Mouse (Mus musculus) spleen, embryonic (tissue): Measurements from ENCODE around the gene Akr1cl.
"Not testable (repeated sequence)": the region's sequence is repeated elsewhere in the genome, so short reads cannot be mapped to it uniquely, and the experiment has no call there.

Experiments used
- CTCF ChIA-PET: fragments of 350-600 bp; sonication (Branson Sonifier 250); formaldehyde crosslinking; loops from one replicate; lab custom pipeline; 2022; lab: Charles Lee

The Akr1cl gene

DNA sequence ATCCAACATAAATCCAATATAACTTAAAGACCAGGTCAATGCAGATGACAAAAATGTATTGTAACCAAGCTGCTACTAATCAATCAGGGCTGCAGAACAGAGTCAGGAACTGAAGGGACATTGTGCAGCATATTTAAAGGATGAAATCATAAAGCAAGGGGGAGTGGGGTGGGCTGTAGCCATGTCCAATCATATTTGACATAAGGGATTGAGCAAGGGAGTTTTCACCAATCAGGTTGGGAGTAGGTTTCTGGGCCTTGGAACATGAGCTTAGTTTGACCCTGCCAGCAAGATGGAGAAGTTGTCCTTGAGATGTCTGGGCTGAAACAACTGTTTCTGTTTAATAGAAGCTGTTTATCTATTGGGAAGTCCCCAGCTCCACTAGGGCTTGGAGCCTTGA, at the start of gene Akr1cl:
Akr1cl (minus strand) TSS at position 119 of the 400 bp plus-strand sequence.
- CTCF ChIA-PET = interaction anchor here (0.7 kb wide), 1 partner anchor 32 kb away, joined by 3 read pairs; no protein-coding TSS in a partner anchor

DNA sequence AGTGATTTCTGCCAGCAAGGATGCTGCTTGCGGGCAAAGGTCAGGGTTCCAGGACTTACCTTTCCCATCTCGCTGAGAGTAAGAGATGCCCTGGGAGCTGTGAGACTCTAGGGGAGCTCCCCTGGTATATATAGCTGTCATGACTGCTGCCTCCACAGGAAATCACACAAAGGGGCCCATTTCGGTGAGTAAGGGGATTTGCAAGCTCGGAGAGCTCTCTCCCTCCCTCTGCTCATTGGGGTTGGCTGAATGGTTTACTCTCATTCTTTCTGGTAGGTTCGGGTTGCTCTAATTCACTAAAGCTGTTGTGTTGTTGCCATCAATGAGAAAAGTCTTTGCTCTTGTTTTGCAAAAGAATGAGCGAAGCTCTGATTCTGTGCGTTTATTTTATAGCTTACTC, 49.6 kb upstream of the Akr1cl start, which contains the start of gene Crygb:
Crygb (minus strand) TSS at position 101 of the 400 bp plus-strand sequence.
- CTCF ChIA-PET = no interaction called here

DNA sequence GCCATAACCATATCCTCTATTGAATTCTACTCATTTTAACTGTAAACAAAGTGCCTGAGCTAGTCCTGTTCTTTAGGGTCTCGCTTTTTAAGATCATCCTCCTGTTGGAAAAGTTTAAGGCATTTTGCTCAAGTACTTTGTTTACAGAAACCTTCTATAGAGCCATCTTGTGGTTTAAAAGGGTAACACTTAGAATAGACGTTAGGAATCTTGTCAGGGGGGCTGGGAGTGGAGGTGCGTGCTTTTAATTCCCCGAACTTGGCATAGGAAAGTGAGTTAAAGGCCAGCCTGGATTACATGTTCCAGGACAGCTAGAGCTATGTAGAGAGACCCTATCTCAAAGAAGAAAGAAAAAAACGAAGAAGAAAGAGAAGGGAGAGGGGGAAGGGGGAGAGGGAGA, 43.0 kb upstream of the Akr1cl start:
- CTCF ChIA-PET = no interaction called here

DNA sequence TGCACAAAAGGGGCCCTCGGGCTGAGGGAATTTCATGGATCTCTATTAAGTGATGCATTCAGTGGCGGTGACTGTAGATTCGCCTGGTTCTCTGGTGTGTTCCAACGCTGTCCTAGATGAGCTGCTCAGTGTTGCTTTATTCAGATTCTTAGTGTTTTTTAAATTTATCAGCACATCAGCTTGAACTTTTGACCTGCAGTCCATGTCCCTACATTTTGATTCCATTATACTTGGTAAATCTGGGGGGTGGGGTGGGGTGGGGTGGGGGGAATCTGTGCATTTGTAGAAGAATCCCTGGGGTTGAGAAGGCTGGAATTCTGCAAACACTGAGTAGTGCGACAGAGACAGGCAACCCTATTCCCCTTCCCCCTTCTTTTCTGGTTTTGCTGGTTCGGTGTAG, 41.0 kb upstream of the Akr1cl start, which contains the start of gene Crygc:
Crygc (minus strand) TSS at position 101 of the 400 bp plus-strand sequence.
- CTCF ChIA-PET = no interaction called here

DNA sequence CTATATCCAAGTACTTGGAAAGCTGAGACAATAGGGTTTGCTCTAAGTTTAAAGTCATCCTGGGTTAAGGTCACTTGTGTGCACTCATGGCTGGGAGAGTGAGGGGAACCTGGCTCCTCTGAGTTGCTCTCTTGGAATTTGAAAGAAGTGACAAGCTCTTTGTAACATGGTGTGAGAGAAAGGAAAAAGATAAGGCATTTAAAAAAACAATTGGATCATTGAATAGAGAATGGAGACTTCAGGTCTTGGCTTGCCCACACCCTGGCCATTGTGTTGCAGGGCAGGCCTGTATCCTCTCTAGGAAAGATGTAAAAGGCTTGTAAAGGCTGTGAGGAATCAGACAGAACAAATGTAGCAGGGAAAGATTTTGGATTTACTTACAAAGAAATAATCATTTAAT, 35.3 kb upstream of the Akr1cl start:
- CTCF ChIA-PET = no interaction called here

DNA sequence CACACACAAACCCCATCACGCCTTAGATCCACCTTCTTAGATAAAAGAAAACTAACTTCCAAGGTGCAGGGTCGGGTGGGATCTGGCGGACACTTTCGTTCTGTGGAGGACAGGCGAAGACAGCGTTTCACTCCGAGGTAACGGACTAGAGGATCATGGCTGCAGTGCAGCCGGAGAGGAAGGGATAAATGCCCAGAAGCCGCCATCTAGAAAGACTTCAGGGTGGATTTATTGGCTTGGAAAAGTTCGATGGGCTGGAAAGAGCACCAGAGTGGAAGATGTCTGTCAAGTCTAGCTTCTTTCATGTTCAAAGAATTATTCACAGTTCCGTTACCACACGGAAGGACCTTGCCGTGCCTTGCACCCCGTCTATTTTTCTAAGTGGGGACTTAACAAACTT, 31.6 kb upstream of the Akr1cl start:
- CTCF ChIA-PET = no interaction called here

DNA sequence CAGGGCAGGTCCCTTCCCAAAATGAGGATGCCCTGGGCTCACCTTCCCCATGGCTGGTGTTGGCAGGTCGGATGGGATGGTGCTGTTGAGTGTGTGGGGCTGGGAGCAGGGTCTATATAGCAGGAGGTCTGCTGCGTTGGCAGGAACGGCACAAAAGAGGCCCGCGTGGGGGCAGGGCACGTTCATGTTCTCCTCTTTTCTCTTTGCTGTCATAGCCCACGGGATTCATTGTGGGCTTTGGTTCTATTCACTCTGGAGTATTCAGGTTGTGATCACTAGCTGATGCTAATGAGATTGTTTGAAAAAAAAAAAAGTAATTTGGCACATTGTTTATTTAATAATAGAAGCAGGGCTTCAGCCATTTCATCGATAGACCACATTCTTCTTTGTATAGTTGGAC, 30.8 kb upstream of the Akr1cl start, which contains the start of gene Crygd:
Crygd (minus strand) TSS at position 101 of the 400 bp plus-strand sequence.
- CTCF ChIA-PET = no interaction called here

DNA sequence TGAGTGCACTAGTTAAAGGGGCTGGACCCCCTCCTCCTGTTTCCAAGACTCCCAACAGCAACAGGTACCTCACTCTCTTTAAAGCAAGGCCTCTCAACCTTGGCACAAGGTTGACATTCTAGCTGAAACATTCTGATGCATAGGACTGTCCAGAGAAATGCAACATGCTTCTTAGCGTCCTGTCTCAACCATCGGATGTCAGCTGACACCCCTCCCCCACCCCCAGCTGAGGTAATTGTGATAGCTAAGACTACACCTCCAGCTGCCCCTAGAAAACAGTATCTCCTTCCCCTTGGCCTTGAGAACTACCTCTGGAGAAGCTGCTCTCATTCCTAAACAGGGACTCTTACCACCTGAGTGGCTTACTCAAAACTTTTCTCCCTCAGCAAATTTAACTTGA, 19.6 kb upstream of the Akr1cl start:
- CTCF ChIA-PET = no interaction called here

DNA sequence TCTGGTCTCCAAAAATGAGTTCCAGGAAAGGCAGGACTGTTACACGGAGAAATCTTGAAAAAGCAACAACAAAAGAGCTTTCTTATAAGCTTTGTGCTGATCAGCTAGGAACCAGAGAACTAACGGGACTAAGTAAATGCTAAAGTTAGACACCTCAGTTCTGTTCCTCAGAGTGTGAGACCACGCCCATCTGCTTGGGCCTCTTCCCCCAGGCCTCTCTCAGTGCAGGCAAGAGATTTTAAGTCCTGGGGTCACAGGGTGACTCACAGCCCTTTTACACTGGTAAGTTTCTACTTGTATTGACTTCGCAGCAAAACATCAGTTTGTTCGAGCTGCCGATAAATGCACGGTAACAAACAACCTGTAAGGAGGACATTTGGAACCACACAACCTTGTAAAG, 19.1 kb upstream of the Akr1cl start:
- CTCF ChIA-PET = no interaction called here

DNA sequence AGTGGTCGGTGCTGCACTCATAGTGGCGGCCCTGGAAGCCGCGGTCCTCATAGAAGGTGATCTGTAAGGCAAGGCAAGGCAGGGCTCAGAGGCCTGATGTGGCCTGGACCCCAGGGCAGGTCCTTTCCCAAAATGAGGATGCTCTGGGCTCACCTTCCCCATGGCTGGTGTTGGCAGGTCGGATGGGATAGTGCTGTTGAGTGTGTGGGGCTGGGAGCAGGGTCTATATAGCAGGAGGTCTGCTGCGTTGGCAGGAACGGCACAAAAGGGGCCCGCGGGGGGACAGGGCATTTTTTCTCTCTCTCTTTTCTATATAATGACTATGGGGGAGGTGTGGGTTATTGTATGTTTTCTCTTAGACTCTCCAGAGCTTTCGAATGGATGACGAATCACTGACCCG, 18.4 kb upstream of the Akr1cl start, which contains the start of gene Cryge:
Cryge (minus strand) TSS at position 198 of the 400 bp plus-strand sequence.
- CTCF ChIA-PET = not testable (repeated sequence)

DNA sequence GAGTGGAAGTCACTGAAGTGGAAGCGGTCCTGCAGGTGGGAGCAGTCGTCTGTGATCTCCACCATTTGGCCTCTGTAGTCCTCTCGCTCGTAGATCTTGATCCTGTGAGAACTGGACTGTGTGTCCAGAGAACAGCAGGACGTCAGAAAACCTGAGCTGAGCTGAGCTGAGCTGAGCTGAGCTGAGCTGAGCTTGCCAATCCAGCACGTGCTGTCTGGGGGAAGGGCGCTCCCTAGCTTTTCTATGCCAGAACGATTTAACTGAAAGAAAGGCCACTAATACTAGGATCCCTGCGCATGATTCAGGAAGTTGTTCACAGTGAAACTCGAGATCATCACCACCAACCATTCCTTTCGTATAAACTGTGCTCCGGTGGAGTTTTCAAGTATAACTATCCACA, 16.2 kb upstream of the Akr1cl start:
- CTCF ChIA-PET = no interaction called here

DNA sequence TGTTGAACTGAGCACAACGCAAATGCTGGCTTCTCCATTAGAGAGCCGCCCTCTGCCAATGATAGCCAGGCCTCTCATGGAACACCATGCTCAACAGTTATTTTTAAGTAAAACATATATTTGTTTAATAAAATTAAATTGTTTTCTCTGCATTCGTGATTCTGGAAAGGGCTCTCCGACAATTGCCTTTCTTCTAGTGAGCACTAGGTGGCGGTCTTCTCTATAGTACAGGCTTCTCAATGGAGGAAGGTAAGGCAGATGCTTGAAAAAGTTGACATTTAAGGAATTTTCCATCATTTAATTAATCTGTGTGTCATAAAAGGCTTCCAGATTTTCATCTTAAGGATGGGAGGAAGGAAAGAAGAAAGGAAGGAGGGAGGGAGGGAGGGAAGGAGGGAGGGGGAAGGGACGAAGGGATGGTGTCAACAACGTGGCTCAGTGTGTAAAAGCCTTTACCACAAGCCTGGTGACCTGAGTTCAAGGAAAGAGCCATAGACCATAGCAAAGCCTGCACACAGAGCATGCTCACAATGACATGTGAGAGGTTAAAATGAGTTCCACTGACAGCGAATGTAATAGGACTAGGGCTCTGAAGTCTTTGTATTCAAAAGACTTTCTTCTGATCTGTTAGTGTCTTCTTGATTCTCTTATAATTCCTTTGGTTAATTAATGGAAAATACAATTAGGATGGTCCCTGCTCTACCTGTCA, 14.0 kb upstream of the Akr1cl start:
- CTCF ChIA-PET = no interaction called here

DNA sequence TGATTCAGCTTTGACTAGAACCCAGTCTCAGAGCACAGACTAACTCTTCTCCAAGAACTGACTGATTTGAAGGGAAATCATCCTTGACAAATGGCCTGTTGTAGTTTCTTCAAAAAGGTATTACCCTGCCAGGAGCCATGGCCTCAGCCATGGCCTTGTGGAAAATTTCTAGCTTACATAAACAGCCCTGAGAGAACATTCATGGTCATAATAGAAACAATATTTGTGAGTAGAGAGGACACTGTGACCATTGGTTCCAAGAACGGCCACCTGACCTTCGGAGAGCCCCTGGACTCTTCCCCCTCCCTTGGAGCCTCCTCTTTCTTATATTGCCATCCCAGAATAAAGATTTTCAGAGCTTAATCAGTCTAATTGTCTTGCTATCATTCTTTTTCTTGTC, 10.9 kb upstream of the Akr1cl start:
- CTCF ChIA-PET = no interaction called here

DNA sequence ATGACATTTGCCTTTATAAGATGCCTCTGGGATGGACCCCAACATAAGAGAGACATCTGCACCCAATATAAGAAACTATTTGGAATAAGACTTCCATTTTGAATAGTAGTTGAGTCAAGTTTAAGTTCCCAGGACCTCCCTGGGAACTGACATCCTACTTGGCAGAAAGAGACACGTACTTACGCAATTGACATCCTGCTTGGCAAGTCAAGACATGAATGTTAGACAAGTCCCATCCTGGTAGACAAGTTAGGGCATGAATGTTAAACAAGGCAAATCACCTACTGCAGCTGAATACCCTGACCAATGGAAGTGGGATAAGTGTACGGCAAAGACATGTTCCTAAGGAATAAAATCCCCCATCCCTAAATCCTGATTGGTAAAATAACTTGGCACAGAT, 9.3 kb upstream of the Akr1cl start:
- CTCF ChIA-PET = no interaction called here

DNA sequence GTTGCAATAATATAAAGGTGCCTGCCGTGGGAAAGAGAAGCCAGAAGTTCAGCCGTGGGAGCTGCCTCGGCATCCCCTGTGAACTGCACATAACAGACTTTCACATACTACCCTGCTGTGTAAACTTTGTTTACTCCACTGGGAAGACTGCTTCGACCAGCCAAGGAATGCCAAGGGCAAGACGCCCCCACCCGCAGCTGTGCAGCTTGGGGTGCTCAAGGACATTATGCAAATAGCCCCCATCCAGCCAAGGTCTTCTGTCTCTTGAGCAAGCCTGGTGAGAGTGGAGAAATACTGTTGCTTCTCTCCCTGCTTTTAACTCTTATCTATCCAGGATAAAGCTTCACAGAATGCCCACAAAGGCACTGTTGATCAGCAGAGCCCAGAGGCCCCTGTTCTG, 8.2 kb upstream of the Akr1cl start:
- CTCF ChIA-PET = no interaction called here

DNA sequence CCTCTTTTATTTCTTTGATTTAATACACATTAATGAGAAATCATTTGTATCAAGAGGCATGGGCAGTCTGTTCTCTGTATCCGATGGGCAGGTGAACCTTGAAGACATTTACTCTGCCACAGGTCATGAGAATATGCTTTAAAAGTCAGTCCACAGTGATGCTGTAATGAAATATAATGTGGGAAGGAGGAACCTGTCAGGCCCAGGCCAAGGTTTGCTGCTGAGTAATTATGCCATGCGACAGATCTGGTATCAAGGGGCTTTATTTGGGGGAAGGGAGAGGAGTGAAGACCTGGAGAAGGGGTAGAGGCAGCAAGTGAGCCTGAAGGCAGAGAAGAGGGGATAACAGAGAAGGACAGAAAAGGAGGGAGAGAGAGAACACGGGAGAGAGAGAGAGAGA, 7.1 kb upstream of the Akr1cl start:
- CTCF ChIA-PET = no interaction called here

DNA sequence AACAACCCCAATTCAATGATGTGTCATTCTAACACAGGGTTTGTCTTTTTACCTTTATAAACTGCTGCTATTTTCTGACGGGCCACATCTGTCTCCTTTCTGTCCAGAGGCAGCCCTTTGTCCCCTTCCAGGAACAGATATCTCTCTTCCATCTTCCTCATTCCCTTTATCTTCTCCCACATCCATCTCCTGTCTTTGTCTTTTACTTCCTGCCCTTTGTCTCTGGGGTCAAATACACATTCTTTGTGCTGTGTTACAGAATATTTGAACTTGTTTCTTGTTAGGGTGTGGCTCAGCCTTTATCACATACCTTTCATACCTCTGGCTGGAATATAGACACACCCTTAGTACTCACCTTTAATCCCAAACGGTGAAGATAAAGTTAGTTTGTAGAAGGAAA, 5.0 kb upstream of the Akr1cl start:
- CTCF ChIA-PET = no interaction called here

DNA sequence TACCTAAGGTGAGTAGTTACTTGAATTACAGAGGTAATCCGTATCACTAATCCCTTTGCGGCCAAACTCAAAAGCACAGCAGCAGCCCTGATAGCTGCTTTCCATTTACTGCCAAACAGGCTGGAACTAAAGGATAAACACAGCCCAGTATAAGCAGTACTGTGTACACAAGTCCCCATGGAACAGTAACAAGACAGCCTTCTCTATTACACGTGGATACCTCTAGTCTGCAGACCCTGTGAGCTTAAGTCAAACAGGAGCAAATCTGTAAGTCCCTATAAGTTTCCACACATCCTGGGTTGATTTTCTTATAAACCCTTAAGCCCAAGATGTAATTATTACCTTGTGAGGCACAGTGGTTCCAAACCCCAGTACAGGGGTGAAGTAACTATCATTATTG, 3.0 kb upstream of the Akr1cl start:
- CTCF ChIA-PET = no interaction called here

DNA sequence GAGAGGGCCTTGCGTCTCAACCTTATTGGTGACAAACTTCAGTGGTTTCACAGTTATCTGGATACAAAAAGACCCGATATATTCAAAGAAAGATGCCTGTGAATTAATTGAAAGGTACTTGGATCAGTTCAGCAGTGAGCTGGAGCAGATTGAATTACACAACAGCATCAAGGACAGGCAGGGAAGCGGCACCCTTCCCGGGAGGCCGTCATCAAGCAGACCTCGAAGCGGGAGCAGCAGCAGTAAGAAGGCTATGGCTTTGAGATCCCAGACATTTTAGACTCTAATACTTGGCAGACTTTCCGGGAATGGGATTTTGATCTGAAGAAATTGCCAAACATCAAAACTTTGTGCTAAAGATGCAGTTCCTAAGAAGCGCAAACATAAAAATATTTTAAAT, 4.4 kb downstream of the Akr1cl start:
- CTCF ChIA-PET = no interaction called here

DNA sequence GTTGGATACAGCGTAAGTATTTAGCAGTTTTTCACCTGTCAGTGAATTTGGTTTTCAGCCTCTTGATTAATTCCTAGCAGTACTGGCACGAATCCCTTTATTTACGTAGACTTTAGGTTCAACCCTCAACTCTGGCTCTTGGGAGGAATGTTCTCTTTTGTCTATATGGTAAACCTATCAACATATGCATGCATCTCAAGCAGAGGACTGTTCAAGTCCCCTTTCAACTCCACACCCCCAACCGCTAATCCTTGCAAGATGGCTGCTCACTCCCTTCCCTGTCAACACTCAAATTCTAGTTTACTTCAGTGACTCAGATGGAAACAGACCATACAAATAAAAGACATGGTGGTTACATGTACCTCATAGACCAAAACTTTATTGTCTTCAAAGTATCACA, 19.8 kb downstream of the Akr1cl start:
- CTCF ChIA-PET = no interaction called here

DNA sequence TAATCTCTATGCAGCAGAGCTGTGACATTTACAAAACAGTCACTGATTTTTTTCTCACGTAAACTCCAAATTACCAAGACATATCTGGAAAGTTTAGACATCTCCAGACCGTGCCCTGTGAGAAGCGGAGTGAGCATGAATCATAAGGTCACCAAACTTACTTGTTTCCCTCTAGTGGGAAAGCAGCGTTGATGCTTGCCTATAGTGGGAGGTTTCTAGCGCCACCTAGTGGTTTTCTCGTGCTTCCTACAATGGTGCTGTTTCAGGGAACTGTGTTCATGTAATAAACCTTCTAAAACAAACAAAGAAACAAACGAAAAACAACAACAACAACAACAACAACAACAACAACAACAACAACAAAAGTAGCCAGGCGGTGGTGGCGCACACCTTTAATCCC, 22.4 kb downstream of the Akr1cl start:
- CTCF ChIA-PET = interaction anchor here (0.7 kb wide), 1 partner anchor 40 kb away, joined by 3 read pairs; no protein-coding TSS in a partner anchor

DNA sequence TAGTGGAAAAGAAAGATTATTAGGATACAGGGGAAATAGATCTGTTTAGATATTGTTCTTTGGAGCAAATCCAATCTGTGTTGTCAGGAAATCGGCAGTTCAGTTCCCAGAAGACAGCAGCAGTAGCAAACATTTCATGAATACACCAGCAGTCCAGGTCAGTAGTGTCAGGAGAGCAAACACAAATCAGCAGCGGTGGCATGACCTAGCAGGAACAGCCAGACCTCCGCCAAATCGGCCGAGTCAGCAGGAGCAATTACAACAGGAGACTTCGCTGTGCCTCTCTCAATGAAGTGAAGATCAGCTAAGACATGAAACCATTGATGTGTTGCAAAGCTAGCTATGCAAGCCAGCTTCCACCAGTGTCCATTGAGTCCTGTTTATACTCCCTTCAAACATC, 27.0 kb downstream of the Akr1cl start:
- CTCF ChIA-PET = no interaction called here

DNA sequence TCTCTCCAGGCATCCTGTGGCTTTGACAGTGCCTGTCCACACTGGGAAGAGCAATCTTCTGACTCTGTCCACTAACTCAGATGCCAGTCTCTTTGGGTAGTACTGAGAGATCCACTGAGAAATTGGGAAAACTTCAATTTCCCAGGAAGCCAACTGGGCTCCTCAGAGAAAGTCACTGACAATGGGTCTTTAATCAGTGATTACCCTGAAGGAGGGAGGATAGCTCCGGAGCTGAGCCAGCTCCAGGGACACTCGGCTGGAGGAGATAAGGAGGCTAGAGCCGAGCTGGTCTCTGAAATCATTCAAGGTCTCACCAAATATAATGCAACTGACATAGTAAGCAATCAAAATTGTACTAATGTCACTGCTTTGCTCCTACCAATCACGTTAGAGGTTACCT, 28.0 kb downstream of the Akr1cl start:
- CTCF ChIA-PET = interaction anchor here (0.6 kb wide), 1 partner anchor 10 kb away, joined by 3 read pairs; no protein-coding TSS in a partner anchor
